Mouse (Mus musculus) megakaryocyte progenitor cell, adult 5-6 weeks (primary cell): ENCODE measurements at regions not wholly inside any gene's neighbourhood (a gene's known extent, or its start where the extent isn't known, plus 50 kb on each side); places are given as distances from the start of the nearest gene placed in this dataset.
A peak's percentile ranks its signal among the peaks of the same experiment; 100 is the strongest.

Experiments used
- ATAC-seq: replicated peaks from 2 replicates; pipeline ENCODE4 v1.8.0; 2016; ENCODE audit warnings: mild to moderate bottlenecking, moderate TSS enrichment, inconsistent platforms; ENCODE audit not compliant: poor library complexity

- ATAC-seq: no peak
Measured at GRCm38 (mm10) chr4:55711500-55712341, 179.5 kb upstream of the Klf4 start.

DNA sequence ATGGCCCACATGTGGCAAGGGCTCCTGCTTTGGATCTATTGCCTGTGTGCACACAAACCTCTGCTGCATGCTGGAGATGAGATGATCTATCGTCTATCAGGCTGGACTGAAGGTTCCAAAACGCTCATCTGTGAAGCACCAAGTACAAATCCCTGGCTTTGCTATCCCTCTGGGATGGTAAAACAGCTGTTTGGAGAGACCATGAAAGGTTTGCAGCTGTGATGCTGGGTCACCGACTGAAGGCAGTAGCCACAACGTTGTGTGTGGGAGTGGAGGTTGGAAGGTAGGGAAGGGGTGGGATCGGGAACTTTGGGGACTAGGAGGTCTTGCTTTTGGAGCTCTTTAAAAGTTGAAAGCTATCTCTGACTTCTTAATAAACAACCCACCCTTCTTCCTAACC lies 178.2 kb upstream of the Klf4 start:
- no peak for ATAC-seq

DNA sequence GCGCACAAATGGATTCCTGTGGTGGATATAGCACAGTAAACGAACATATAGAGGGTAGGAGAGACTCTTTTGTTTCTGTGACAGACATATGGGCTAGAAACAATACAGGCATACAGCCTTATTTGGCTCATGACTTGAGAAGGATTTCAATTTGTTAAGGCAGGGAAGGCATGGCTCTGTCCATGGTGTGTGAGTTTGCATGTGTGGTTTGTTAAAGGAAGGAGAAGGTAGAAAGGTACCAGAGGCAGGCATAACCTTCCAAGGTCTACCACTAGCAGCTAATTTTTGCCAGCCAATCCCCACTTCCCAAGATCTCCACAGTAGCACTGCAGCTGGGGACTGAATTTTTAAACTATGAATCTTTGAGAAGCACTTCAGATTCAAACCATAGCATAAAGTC lies 176.5 kb upstream of the Klf4 start:
- no peak for ATAC-seq

DNA sequence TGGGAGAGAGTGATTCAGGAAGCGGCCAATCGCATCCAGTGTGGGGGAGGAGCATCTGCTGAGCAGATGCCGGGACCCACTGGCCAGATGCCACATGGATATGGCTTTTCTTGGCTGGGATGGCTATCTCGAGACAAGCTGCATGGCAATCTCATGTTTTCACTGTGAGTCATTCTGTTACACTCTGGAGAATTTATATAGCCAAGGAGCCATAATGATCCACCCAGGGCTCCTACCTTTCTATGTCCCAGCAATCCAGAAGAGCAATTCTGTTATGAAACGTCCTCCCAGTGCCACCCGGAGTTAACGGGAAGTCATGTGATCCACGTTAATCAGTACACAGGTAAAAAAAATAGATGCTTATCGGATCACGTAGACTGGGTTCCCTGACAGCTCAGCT lies 175.7 kb upstream of the Klf4 start:
- no peak for ATAC-seq

DNA sequence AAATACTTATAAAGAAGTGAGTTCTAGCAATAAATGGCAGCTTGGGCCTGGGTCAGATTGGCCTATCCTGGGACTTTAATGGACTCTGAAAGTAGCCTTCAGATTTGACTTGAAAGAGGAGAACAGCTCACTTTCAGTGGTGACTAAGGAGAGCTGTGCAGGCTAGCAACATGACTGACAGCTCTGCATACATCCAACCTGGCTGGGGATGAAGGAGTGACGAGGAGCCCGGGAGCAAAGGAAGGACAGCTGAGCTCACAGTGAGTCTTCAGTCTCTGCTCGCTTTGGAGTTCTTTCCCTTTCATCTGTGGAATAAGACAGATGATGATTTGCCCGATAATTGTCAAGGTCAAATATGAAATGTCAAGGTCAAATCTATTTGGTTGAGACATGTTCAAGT lies 172.7 kb upstream of the Klf4 start:
- no peak for ATAC-seq

- no peak for ATAC-seq
Measured at GRCm38 (mm10) chr4:55703346-55703916, 171.2 kb upstream of the Klf4 start.

- ATAC-seq: no peak
Measured at GRCm38 (mm10) chr4:55701334-55701733, 169.1 kb upstream of the Klf4 start.

GRCm38 (mm10) chr4:55699917-55700316 lies 167.7 kb upstream of the Klf4 start:
- ATAC-seq: no peak

DNA sequence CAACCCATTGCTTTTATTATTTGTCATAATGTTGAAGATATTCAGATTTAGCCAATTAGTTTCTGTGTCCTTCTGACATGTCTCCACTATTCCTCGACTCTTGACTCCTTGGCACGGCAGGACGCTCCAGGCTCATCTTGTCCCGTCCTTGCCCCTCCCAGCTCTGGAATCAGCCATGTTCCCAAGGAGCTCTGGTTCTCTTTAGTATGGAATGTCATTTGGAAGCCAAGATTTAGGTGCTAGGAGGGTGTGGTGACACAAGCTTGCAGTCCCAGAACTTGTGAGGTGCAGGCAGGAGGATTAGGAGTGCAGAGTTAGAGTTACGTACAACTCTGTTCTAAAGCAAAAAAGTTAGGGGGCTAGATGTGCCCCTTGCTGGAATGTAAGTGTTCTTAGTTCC lies 166.9 kb upstream of the Klf4 start:
- no peak for ATAC-seq

DNA sequence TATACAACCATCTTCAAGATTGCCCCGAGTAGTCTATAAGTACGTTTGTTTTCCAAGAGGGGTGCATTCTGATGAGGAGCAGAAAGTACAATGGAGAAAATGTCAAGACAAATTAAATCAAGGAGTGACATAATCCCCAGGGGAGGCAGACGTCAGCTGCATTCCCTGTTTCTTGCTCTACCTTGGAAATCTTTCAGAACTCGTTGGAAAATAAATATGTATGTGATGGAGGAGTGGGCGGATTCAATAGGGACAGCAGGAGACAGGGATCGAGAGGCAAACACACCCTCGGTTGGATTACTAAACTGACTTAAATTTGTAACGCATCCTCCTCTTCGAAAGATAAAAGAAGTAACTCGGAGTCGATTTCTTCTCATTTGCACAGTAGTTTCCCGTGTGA lies 164.8 kb upstream of the Klf4 start:
- no peak for ATAC-seq

DNA sequence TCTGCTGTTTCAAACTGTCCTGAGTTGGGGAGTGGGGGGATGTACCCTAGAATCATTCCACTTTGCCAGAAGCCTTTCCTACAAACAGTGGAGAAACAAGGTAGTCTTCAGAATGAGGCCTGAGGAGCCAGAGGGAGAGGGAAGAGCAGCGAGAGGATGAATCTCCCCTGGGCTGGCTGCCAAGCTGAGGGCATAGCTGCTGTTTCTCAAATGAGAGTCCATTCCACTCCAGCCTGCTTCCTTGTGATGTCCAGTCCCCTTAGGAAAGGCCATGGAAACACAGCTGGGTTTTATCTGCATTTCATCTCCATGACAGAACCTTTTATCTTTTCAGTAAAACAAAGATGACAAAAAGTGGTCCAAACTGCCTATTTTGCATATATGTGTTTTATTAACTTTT lies 164.2 kb upstream of the Klf4 start:
- ATAC-seq: no peak

DNA sequence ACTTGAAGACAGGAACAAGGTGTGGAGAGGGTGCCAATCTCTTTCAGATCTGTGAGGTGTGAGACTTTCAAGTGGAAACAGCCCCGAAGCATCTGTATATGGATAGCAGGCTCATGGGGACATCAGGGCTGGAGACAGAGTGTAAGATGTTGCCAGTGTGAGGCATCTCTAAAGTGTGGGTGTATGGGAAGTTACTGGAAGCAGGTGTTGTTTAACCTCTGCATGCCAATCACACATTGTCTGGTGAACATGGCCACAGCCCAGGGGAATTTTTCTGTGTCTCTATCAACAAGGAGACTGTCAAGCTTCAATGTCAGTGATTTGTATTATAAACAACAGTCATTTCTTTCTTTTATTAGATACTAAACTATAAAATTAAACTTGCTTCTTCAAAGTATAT lies 163.0 kb upstream of the Klf4 start:
- no peak for ATAC-seq

DNA sequence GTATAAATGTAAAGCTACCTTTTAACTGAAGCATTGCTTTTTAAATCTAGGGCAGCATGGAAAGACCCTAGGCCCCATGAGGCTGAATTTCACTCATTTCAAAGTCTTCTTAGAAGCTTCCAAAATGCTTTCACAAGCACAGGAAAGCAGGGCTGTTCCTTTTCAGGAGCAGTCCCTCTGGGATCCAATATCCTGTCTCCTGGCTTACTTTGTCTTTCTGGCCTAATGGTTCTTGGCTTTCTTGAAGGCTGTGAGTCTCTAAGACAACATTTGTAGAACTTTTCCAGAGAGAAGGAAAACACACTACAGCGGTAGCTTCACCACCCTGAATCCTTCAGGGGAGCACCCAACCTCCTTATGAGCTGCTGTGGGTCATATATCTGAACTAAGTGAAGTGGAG lies 157.2 kb upstream of the Klf4 start:
- ATAC-seq: no peak

DNA sequence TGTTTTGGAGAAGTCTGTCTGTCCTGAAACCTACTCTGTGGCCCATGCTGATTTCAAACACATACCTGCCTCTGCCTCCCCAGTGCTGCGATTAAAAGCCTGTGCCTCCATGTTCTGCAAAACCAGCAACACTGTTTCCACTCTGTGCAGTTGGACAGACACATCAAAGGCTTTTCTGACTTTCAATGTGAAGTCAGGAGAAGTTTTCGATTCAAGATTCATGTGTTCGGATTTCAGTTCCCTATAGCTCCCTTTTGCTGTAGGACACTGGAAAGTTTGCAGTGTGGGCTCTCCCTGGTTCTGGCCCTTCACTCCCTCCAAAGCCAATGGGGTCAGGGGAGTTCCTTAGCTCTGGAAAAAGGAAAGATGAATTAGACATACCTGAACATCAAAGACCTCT lies 154.5 kb upstream of the Klf4 start:
- ATAC-seq: no peak

DNA sequence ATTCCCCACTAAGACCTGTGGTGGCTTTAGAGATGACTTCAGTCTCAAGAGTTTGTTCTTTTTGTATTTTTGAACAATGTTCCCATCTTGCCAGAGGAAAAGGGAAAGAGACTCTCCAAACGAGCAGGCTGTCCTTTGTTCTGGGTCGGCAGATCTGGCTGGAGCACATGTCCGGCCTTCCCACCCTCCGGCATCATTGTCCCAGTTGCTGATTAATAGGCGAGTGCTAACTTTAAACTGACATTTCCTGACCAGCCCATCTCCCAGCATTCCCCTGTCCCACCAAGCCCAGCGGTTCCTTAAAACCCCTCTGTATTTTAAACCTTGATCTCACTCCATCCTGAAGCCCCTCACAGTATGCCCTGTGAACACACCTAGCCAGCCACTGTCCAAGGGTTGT lies 140.0 kb upstream of the Klf4 start:
- no peak for ATAC-seq

- ATAC-seq: no peak
Measured at GRCm38 (mm10) chr4:55670258-55670657, 138.0 kb upstream of the Klf4 start.

GRCm38 (mm10) chr4:55664822-55665221 lies 132.6 kb upstream of the Klf4 start:
- ATAC-seq: peak; percentile 61

- no peak for ATAC-seq
Measured at GRCm38 (mm10) chr4:55663856-55664255, 131.6 kb upstream of the Klf4 start.

- ATAC-seq: no peak
Measured at GRCm38 (mm10) chr4:55662041-55662440, 129.8 kb upstream of the Klf4 start.

- ATAC-seq: no peak
Measured at GRCm38 (mm10) chr4:55658904-55659303, 126.6 kb upstream of the Klf4 start.

DNA sequence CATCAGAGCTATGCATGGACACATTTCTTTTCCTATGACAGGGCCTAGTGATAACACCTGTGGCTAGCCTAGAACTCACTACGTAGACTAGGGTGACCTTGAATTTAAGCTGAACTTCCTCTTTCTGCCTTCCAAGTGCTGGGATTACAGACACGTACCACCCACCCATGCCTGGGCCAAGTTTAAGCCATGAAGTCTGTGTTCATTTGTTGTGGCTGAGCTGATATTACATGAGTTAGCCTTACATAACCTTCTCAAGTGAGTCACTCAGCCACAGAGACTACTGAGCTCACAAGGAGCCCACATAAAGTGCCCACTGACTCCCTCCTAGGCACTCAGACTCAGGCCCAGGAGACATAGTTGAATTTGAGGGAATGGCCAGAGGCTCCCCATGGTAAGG lies 123.1 kb upstream of the Klf4 start:
- ATAC-seq: peak; percentile 70

DNA sequence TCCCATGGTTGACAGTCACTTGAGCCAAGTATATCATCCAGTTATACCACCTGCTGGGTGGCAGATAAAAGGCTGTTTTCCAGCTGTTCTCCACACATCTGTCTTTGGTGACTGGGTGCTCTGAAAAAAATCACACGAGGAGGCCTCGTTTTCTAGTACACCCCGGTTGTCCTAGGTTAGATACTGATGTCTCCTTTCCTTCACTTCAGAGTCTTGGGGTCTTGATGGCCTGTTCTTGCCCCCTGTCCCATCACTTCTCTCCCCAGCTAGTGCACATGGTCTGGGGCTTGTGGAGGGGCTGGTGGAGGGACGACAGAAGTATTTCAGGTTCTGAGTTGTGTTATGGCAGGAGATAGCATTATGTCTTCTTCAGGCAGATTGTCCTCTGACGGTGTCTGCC lies 120.4 kb upstream of the Klf4 start:
- ATAC-seq: no peak
